Mouse (Mus musculus) heart, adult 2 months (tissue): Measurements from ENCODE around the gene Galnt6.

Experiments
- CTCF ChIP-seq: fragments of 200-600 bp; IDR thresholded peaks from 2 replicates; pipeline ENCODE4 v1.8.1; 2022; ENCODE audit warnings: antibody characterized with exemption, mild to moderate bottlenecking, moderate library complexity
- EP300 ChIP-seq: fragments of 200-500 bp; IDR thresholded peaks from 2 replicates; pipeline ENCODE4 v1.6.1; 2011; ENCODE audit warnings: low read depth, low read length, control low read depth; ENCODE audit not compliant: insufficient read depth
- POLR2A ChIP-seq: fragments of 200-500 bp; IDR thresholded peaks from 2 replicates; pipeline ENCODE4 v1.6.1; 2011; ENCODE audit warnings: mild to moderate bottlenecking, low read depth, low read length, control low read depth; ENCODE audit not compliant: insufficient read depth

DNA sequence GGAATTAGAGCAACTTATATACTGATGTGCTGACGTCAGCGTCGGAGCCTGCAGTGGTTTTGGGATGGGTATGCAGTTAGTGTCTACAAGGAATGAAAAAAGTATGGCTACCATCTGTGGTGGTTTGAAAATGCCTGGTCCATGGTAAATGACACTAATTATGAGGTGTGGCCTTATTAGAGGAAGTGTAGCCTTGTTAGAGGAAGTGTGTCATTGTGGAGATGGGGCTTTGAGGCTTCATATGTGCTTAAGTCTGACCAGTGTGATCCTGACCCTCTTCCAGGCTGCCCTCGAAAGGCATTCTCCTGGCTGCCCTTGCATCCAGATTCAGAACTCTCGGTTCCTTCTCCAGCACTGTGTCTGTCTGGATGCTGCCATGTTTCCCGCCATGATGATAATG, 14.1 kb upstream of the Galnt6 start:
- TF ChIP-seq POLR2A (no peak), CTCF (no peak), EP300 (no peak)
